Mouse (Mus musculus) layer of hippocampus, adult 2 months (tissue): ENCODE data around the gene Kif3b. TPM values are rescaled to one million over a fixed set of nuclear protein-coding genes. Genes with fewer than 3 reads are reported as not detected.

ENCODE experiments used
- DNase-seq, 2 experiments: peaks; one replicate each; pipeline ENCODE4 v3.0.0; 2022; ENCODE audit warnings: low spot score in 2 of 2
- H3K27ac ChIP-seq: fragments of 200-600 bp; 2 replicates; pipeline ENCODE4 v1.8.1; 2022
- H3K4me3 ChIP-seq: fragments of 200-600 bp; 2 replicates; pipeline ENCODE4 v1.8.1; 2022; ENCODE audit warnings: mild to moderate bottlenecking
- CTCF ChIP-seq: fragments of 200-600 bp; conservative IDR thresholded peaks from 2 replicates; pipeline ENCODE4 v1.8.1; 2022; ENCODE audit warnings: antibody characterized with exemption, mild to moderate bottlenecking, moderate library complexity
- total RNA-seq, 2 experiments: library from RNA; stranded (reverse); gene quantifications; 2 replicates each; pipeline ENCODE4 v1.2.3; 2021

Kif3b gene
- total RNA-seq, 2 experiments from 2014 or later, result 50.6 to 55.7 TPM

DNA sequence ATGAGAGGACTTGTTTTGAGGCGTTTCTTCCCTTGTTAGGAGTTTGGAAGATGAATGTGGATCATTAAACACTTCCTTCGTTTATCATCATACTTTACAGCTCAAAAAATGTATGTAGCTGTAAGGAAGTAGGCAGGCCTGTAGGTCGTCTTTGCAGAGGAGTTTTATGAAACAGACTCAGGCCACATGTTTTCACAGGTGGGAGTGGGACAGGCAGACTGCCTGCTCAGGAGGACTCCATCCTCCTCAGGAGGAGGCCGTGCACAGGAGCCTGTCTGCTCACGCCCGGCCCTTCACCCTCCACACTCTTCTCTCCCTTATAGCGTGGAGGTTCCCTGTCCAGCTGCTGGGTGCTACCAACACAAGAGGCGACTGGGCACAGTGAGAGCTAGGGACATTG lies 17.9 kb downstream of the Kif3b start:
- no peak for DNase-seq
- Histone ChIP-seq H3K27ac (peak overlapping the region; percentile 29), H3K4me3 (no peak overlapping the region)
- no peak for TF ChIP-seq CTCF

DNA sequence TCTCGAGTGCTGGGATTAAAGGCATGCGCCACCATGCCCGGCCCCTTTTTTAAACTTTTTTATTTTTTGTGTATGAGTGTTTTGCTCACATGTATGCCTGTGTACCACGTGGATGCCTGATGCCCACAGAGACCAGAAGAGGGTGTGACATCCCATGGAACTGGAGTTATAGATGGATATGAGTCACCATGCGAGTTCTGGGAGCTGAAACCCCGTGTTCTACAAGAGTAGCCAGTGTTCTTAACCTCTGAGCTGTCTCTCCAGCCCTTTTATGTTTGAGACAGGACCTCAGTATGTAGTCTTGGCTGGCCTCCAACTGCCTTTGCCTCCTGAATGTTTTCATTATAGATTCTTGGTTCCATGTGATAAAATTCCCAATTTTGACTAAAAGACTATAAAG lies 19.0 kb downstream of the Kif3b start:
- no peak for DNase-seq
- Histone ChIP-seq H3K27ac (no peak overlapping the region), H3K4me3 (no peak overlapping the region)
- TF ChIP-seq CTCF, result no peak

DNA sequence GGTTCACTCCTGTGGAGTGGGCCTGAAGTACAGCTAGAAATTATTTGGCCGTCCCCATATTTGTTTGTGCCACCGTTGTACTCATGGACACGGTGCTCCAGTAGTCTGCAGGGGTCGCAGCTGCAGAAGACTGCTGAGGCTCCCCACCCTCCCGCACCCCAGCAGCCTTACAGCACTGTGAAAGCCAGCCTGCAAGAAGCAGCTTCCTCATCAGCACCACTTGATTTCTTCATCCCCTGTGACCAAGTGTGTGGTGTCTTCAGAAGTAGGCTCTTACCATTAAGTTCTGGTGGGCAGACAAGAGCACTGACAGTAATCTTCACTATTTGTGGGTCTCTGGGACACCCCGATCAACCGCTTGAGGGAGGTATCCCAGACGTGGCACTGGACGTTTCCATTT lies 21.7 kb downstream of the Kif3b start:
- H3K27ac ChIP-seq, result no peak overlapping the region
- TF ChIP-seq CTCF, result no peak
- DNase-seq, result no peak
- H3K4me3 ChIP-seq, result no peak overlapping the region

DNA sequence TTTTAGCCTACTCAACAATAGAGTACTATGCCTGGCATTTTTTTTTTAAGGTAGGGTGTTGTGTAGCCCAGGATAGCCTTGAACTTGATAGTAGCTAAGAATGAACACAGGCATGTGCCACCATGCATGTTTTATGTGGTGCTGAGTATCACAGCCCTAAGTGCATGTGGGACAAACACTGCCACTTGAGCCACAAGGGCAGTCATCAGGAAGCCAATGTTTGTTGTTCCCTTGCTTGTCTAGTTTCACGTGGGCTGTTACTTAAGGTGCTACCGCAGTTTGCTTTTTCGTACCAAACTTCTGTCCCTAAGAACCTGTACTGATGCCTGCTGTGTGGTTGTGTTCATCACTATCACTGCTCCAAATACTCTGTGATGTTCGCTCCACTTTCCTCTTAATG lies 27.2 kb downstream of the Kif3b start:
- Histone ChIP-seq H3K27ac (peak overlapping the region; percentile 69; the same call in 1 of the 2 replicates), H3K4me3 (no peak overlapping the region)
- no peak for TF ChIP-seq CTCF
- DNase-seq, result no peak

DNA sequence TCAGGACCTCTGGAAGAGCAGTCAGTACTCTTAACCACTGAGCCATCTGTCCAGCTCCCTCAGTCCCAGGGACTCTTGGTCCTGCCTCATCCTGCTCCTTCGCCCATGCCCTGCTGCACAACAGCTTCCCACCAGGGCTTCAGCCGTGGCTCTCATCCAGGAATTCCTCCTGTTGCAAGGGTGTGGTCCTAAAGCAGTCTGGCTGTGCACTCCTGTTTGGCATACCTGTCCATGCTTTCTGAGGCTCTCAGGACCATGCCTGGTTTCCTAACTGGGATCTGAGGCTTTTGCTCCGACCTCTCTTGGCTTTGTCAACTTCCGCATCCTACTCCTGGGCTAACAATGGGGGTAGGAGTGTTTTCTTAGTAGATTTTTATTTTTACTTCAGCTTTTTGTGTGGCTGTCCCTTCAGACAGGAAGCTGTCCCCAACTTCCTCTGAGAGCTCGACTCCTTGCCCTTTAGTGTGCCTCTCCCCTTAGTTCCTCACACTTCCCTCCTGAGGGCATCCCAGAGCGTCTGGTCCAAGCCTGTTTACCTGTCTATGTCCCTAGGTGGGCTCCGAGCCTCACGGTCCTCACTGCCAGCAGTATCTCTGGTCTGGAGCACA lies 27.9 kb downstream of the Kif3b start:
- DNase-seq, result no peak
- TF ChIP-seq CTCF, result no peak; the same call in 1 of the 2 replicates
- peak overlapping the region; percentile 69; the same call in 1 of the 2 replicates for H3K27ac ChIP-seq
- H3K4me3 ChIP-seq, result no peak overlapping the region

DNA sequence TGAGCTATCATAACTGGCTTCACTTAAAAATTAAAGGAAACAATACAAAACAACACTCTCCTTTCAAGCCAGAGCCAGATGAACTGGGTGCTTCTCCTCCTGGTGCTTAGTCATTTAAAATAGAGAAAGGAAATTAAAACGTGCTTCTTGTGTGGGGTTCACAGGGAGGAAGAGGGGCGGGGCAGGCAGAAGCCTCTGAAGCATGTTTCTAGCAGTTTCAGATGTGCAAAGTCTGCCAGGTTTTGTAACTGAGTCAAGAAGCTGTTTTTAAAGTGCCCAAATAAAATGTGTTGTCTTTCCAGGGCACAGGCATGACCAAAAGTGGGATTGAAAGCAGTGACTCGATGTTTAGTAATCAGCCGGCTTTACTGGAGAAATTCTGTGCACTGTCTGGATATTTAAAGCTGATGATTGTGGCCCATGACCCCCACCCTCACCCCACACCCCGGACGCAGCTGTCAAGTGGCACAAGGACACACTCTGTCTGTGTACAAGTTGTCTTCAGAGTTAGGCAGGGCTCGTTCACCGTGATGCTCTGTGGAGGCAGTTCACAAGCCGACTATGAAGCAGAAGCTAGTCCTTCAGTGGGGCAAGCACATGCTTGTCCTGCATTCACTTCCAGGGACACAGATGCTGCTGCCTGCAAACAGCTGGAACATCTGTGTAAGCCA lies 34.6 kb downstream of the Kif3b start:
- DNase-seq, result no peak

DNA sequence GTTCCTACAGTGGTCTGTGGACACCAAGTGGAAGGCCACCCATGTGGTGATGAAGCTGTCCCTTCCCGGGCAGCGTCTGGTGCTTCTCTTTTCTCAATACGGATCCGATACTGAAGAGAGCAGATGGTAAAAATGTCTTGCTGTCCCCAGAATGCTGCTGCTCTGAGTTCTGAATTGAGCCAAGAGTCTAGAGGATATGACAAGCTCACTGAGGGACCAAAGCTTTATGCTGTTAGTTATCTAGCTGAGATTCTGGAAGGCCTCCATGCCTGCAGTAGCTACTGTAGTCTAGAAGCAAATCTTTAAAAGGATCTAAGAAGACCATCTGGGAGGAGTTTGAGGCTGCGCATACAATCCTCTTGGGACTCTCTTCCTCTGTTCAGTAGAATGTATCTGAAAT lies 41.1 kb downstream of the Kif3b start:
- peak in 1 of 2 experiments; percentile 23 for DNase-seq
- TF ChIP-seq CTCF, result no peak
- H3K27ac ChIP-seq, result peak overlapping the region; percentile 65
- H3K4me3 ChIP-seq, result no peak overlapping the region

More for the DNA sequence above, 34.6 kb downstream of the Kif3b start:
- TF ChIP-seq CTCF, result no peak
- no peak overlapping the region for H3K4me3 ChIP-seq
- H3K27ac ChIP-seq, result no peak overlapping the region

DNA sequence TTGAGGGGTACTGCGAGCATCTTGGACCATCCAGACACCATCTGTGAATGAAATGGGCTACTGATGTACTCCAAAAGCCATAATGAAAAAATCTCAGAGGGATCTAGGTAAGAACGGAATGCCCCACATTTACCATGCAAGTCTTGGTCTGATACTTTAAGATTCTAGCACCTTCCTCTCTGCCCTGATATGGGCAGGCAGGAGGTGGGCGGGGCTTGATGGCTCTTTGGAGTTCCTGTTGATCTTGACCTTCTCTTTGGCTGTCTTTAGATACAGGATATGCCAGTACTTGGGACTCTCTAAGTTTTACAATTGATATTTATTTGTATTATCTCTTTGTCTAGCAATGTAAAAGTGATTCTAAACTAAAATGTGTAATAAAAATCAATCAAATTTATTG lies 41.8 kb downstream of the Kif3b start:
- no peak overlapping the region for H3K4me3 ChIP-seq
- peak overlapping the region; percentile 65 for H3K27ac ChIP-seq
- TF ChIP-seq CTCF, result no peak
- no peak for DNase-seq

DNA sequence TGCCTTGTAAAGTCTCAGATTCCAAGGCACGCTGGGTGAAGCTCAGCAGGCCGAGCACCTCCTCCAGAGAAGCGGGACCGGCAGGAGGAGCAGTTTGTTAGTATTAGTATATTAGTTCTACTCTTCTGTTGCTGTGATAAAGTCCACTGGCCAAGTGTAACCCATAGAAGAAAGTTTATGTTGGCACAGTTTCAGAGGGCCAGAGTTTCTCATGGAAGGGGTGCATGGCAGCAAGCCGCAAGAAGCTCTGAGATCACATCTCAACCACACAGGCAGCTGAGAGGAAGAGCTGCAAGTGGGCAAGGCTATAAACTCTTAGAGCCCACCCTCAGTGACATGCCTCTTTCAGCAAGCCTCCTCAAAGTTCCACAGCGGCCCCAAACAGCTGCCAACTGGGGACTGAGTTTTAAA lies 42.6 kb downstream of the Kif3b start:
- no peak overlapping the region for H3K27ac ChIP-seq
- no peak; the same call in 1 of the 2 replicates for TF ChIP-seq CTCF

DNA sequence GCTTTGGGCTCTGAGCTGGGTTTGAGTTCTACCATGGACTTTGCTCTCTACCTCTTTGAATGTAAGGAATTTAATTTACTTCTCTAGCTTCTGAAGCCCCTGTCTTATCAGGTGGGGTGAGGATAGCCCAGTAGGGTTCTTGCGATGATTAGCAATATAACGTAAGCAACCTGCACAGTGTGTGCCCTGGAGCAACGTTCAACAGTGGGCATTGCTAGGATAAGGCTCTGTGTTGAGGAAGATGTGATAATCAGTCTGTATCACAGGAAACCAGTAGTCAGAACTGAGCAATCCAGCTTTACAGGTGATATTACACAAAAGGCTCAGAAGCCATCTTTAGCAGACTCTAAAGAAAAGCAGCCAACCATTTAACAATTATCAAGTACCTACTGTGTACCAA lies 43.1 kb downstream of the Kif3b start:
- Histone ChIP-seq H3K27ac (no peak overlapping the region), H3K4me3 (no peak overlapping the region)
- no peak for TF ChIP-seq CTCF
- DNase-seq, result no peak

More for the DNA sequence above, 42.6 kb downstream of the Kif3b start:
- no peak overlapping the region for H3K4me3 ChIP-seq
- no peak for DNase-seq

DNA sequence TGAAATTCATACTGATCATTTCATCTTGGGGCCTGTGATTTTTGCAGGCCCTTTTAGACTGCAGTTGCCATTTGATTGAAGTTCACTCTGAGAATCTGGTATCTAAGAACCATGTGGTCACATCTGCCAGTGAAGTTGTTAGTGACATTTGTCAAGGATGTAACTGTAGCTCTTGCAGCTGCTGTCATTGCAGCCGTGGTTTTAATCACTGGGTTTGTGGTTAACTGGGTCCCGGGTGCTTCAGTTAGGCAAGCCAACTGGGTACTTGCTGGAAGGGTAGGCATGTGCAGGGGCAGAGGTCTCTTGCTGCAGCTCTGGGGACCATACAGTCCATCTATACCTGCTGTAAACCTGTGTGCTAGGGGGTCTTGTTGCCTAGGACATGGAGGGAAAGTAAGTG lies 44.9 kb downstream of the Kif3b start:
- TF ChIP-seq CTCF, result no peak

DNA sequence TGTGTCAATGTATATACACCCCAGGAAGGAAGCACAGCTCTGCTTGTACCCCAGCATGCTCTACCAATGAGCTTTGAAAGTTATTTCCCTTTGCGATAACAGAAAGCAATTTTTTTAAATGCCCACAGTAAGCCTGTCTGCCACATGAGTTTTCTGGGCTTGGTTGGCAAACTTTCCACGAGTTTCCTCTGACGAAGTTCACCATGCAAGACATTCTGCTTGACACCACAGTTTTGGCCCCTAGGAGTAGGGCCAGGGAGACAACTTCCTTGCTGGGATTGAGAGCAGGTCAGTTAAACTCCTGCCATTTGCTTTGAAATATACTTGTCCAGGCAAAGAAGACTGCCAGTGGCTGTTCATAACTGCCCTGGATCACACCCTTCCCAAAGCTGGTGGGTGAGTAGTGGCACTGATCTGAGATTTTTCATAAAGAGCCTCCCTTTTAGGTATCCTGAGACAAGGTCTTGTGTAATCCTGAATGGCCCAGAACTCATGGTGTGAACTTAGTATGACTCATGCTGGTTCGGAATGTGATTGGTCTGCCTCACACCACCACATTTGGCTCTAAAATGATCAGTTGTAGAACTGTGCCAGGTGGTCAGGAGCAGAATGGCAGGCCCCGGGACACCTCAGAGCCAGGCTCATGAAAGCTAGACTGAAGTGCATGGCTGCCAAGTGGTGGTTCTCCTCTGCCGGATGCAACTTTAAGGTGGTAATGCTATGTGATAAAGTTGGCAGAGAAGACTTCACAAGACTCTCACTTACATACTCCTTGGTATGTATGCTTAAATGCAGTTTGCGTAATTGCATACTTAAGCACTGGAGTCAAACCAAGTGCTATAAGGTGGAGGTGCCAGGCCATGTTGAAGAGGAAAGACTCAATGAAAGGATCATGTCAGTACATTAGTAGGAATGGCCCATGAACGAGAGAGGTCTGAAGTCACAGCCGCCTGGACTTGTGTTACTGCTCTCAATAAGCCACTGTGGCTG lies 47.4 kb downstream of the Kif3b start:
- no peak overlapping the region for H3K4me3 ChIP-seq
- DNase-seq, result no peak
- TF ChIP-seq CTCF, result no peak
- H3K27ac ChIP-seq, result no peak overlapping the region

More for the DNA sequence above, 44.9 kb downstream of the Kif3b start:
- no peak for DNase-seq
- H3K27ac ChIP-seq, result no peak overlapping the region
- no peak overlapping the region for H3K4me3 ChIP-seq

DNA sequence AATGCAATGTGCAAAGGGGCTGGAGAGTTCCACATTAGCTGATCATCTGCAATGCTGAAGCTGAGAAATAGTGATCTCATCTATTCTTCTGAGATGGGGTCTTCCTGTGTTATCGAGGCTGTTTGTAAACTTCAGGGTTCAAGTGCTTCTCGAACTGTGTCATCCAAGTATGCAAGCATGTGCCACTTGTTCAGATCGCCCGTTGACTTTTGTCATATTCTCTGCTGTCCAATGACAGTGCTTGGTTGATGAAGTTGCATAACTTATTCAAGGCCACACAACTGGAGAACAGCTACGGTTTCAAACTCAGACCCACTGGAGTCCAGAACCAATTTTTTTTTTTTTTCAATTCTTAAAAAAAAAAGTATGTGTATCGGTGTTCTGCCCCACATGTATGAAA lies 51.0 kb downstream of the Kif3b start:
- no peak overlapping the region for H3K27ac ChIP-seq
- TF ChIP-seq CTCF, result no peak
- no peak overlapping the region for H3K4me3 ChIP-seq
- DNase-seq, result no peak
